Mouse (Mus musculus) kidney, postnatal 36 days (tissue): ENCODE results near the gene Tead4.

Experiments
- DNase-seq, 2 experiments: peaks; one replicate each; pipeline ENCODE4 v3.0.0; 2021 to 2022; ENCODE audit warnings: mixed read lengths in 2 of 2

The Tead4 gene

DNA sequence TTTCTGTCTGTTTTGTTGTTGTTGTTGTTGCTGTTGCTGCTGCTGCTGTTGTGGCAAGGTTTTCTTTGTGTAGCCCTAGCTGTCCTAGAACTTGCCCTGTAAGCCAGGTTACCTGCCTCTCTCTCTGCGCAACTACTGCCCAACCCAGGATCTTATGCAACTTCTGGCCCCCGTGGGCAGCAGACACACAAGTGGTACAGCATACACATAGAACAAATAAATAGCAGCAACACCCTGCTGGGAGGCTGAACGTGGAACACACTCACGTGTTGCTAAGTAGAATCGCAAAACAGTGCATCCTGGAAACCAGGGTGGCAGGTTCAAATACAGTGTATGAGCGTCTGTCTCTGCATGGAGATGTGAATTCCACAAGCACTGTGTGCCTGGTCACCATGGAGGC lies 11.9 kb downstream of the Tead4 start:
- DNase-seq = no peak

DNA sequence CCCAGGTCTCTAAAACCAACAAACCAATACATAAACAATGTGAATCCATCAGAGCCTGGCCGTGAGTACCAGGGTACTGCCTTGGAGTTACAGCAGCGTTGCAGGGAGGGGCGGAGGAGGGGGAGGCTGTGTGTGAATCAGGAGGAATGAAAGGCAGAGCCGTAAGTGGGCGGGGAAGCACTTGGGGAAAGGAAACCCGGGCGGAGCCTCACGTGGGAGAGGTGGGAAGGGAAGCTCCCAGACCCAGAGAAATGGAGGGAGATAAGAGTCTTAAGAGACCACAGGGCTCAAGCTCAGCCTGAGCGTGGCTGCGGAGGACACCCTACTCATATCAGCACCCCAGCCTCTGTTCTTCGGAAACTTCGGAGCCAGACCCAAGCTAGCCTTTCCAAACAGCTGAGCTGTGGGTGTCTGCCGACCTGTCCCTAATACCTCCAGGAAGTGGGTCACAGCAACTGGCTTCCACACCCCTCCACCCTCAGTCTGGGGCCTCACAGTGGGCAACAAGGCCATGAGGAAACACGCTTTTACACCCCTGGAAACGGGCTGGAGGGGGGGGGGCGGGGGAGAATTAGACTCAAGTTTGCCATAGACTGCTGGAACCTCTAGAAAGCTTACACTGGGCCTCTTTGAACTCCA lies 14.7 kb downstream of the Tead4 start:
- DNase-seq = peak; percentile 65 to 73

GRCm38 (mm10) chr6:128282126-128282525 lies 18.5 kb downstream of the Tead4 start:
- no peak for DNase-seq

- peak in 1 of 2 experiments; percentile 21 for DNase-seq
These were observed 20.0 kb downstream of the Tead4 start for GRCm38 (mm10) chr6:128280472-128281145.

DNA sequence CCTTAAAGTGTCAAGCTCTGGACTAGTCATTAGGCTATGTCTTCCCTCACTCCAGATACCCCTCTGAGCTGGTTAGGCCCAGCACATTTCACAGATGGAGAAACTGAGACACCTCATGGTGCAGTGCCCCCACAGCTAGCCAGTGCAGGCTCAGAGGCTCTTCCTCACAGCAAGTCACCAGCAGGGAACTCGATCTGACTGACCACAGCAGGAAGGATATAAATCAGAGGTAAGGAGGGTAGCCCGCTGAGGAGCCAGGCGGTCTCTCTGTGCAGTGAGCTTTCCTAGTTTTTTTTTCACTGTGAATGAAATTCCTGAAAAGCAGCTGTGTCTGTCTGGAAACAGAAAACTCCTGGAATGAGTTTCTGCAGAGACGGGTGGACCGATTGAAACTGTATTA lies 21.0 kb downstream of the Tead4 start:
- DNase-seq = no peak

DNA sequence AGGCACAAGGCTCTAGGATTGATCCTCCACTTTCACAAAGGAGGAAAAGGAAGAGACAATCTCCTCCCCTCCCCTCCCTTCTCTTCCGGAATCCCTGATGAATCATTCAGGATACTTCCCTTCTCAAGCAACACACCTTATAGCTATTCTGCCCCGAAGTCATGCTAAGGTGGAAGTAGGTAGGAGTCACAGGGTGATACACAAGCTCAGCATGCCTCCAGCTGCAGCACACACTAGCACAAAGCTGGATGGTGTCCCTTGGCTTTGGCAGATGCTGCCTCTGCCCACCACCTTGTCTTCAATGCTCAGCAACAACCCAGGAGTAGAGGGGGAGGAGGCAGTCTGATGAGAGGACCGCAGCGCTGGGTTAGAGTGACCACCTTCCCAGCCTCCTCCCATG lies 21.5 kb downstream of the Tead4 start:
- DNase-seq = no peak

DNA sequence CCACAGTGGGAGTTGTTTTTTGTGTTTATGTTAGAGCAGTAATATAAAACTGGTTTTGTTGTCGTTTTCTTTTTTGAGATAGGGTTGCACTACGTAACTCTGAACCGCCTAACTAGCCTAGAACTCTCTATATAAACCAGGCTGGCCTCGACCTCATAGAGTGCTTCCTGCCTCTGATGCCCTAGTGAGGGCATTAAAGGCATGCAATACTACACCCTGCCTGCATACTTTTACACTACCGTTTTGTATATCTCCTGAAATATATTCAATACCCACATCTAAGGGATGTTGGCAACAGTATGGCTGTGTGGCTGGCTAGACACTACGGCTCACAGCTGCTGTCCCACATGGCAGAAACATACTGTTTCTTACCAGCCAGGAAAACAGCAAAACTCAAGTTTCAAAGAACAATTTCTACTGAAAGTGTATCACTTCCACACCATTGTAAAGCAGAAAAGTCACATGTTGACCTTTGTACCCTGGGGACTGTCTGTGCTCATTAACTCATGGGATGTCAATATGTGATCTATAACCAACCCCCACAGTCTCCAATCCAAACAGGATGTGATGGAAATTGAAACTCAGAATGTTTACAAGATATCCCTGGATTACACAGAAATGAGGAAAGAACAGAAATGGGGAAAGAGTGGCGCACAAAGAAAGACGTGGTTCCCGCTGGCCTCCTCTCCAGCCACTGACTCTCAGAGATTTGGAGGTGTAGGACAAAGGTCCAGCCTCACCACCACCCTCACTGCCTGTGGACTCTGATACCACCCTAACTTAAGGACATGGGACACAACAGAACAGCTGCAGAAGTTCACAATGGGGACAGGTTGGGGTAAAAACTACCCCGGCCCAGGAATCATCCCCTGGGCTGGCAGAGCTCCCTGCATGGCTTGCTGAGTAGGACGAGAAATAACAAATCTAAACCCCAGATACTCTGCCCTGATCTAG lies 23.2 kb downstream of the Tead4 start:
- peak in 1 of 2 experiments; percentile 21 for DNase-seq

DNA sequence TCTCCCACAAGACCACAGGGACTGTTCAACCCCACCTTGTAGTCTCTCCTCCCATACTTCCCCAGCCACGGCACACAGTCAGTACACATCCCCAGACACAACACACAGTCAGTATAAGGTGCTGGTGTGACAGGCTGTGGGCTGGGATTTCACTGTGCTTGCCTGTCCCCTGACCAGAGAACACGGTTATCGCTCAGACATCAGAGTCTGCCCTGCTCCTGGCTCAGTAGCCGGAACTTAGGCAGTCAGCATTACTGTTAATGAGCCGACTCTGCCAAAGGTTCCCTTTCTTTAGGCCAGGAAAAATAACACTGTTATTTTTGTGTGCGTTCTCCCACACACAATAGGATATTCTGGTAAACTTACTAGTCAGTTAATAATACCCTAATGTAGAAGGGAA lies 24.3 kb downstream of the Tead4 start:
- DNase-seq = no peak

DNA sequence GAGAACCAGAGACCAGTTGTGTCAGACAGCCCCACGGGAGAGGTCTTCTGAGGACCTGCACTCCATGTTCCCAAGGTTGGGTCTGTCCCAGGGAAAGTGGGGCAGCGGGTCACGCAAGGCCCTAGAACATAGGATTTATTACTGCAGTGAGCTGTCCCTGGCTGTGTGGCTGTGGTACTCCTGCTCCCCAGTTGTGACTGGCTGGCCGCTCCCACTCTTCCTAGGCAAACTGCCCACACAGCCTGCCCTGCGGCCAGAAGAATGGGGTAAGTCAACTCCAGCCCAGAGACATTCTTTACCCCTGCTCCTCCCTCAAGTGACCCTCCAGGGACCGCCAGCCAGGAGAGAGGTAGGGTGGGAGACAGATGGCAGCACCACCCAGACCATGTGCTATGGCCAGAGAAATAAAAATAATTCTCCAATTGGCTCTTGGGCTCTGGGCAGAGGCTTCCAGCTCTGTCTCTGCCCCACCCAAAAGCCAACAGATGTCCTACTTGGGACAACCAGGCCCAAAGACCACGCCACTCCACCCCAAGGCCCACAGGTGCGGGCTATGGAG lies 25.0 kb downstream of the Tead4 start:
- DNase-seq = peak; percentile 14 to 24

DNA sequence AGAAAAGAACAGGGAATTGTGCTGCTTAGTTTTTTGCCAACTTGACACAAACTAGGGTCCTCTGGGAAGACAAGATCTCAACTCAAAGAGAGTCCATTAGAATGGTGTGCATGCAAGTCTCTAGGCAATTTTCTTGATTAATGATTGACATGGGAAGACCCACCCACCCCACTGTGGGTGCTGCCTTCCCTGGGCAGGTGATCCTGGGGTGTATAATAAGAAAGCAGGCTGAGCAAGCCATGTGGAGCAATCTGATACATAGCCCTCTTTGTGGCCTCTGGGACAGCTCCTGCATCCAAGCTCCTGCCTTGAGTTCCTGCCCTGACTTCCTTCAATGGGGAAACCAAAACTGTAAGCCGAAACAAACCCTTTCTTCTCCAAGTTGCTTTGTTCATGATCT lies 27.1 kb downstream of the Tead4 start:
- DNase-seq = no peak

GRCm38 (mm10) chr6:128272754-128273153 lies 27.9 kb downstream of the Tead4 start:
- no peak for DNase-seq

GRCm38 (mm10) chr6:128269850-128270249 lies 30.8 kb downstream of the Tead4 start:
- no peak for DNase-seq

- no peak for DNase-seq
These were observed 35.6 kb downstream of the Tead4 start for GRCm38 (mm10) chr6:128264870-128265526.

- DNase-seq = no peak
These were observed 39.1 kb downstream of the Tead4 start for GRCm38 (mm10) chr6:128261486-128261885.

GRCm38 (mm10) chr6:128259252-128259651 lies 41.4 kb downstream of the Tead4 start:
- DNase-seq = no peak

DNA sequence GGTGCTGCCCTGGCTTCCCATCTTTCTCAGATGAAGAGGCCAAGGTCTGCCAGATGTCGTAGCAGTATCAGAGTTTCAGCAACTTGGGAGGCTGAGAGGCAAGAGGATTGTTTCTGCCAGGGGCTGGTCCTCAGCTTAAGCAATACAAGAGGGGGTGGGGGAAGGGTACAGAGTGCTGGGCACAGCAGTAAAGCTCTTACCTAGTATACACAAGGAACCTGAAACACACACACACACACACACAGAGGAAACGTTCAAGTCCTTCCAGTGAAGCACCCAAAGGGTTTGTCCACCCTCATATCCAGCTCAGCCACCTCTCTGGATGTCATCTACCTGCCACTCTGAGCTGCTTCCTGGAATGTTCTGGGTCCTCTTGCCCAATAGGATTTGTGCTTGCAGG lies 44.7 kb downstream of the Tead4 start:
- DNase-seq = no peak

DNA sequence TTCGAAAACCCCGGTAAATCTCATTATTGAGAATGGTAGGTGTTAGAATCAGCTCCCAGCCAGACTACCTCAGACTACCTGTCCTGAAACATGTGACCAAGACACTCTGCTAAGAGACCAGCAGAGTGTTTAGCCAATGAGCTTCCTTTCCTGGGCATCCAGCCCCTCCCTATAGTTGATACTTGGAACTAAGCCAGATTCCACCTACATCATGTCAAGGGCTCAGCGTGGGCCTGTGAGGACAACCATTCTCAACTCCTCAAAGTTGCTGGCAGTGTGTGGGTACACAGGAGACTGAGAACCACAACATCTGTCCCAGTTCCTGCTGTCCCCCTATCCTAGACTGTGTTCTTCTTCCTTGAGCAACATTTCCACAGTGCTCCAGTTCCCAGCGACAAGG lies 45.3 kb downstream of the Tead4 start:
- DNase-seq = no peak

- DNase-seq = no peak
These were observed 46.1 kb downstream of the Tead4 start for GRCm38 (mm10) chr6:128254551-128254950.

- DNase-seq = no peak
These were observed 47.5 kb downstream of the Tead4 start for GRCm38 (mm10) chr6:128253111-128253510.

GRCm38 (mm10) chr6:128250596-128250995 lies 50.0 kb downstream of the Tead4 start:
- no peak for DNase-seq

- peak in 1 of 2 experiments; percentile 18 for DNase-seq
These were observed 63.4 kb downstream of the Tead4 start for GRCm38 (mm10) chr6:128237102-128237763.

GRCm38 (mm10) chr6:128236581-128236980 lies 64.0 kb downstream of the Tead4 start:
- no peak for DNase-seq
